Mouse (Mus musculus): Measurements from ENCODE around the gene Rpl13a. TPM values are rescaled to one million over a fixed set of nuclear protein-coding genes. Genes with fewer than 3 reads are reported as not detected.

Rpl13a gene
- polyA plus RNA-seq, 1 experiment from 2014 or later, result 1,485 TPM

GRCm38 (mm10) chr7:45107052-45107645 is 21.4 kb downstream of the Rpl13a start:
- no peak for ATAC-seq (ENCODE audit: low FRiP score, low TSS enrichment)
- DNase-seq (ENCODE audit: low spot score), result no peak
- H3K4me3 ChIP-seq (ENCODE audit: low read depth, low read length), result no peak overlapping the region
- no peak overlapping the region for H3K27ac ChIP-seq (replicated peaks)
- no peaks in the 10 kb centered on the region for H3K27me3 ChIP-seq (ENCODE audit: control insufficient read depth, insufficient read depth, low read length)
- no peak overlapping the region for H3K4me2 ChIP-seq (replicated peaks; ENCODE audit: low read depth)
- TF ChIP-seq CTCF (IDR thresholded peaks at IDR 0.05; ENCODE audit: low read depth) (no peak), EP300 (optimal IDR thresholded peaks at IDR 0.05) (no peak)
- WGBS, result 69% methylated on average over 5 of the region's 5 CpGs
- H3K36me3 ChIP-seq (ENCODE audit: control insufficient read depth, insufficient read depth, low read length), result no peaks in the 10 kb centered on the region
- H3K9ac ChIP-seq (ENCODE audit: low read length), result no peak overlapping the region
- peaks cover 3% of the 10 kb centered on the region; the same call in 1 of the 2 replicates for H3K4me1 ChIP-seq (replicated peaks; ENCODE audit: control insufficient read depth, insufficient read depth)
- H3K9me3 ChIP-seq (ENCODE audit: control insufficient read depth, low read length), result no peaks in the 10 kb centered on the region

DNA sequence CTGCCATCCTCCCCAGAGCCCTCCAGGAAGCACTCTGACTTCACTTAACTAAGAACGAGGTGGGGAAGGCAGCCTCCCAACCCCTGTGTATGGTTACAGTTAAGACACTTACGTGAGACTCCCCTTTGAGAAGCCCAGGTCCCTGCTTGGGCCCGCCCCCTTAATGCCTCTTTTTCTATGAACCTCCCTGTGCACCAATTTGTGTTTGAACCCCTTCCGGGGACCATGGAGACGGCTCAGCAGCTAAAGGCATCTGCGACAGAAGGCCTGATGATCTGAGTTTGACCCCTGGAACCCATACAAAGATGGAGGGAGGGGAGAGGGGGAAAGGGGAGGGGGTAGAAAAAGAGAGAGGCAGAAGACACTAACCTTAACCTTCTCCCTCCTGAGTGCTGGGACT is 22.1 kb downstream of the Rpl13a start:
- ATAC-seq (ENCODE audit: low FRiP score, low TSS enrichment) (no peak), DNase-seq (ENCODE audit: low spot score) (no peak)
- Histone ChIP-seq H3K4me2 (replicated peaks; ENCODE audit: low read depth) (no peak overlapping the region), H3K4me1 (replicated peaks; ENCODE audit: control insufficient read depth, insufficient read depth) (peaks cover 3% of the 10 kb centered on the region; the same call in 1 of the 2 replicates), H3K36me3 (ENCODE audit: control insufficient read depth, insufficient read depth, low read length) (no peaks in the 10 kb centered on the region), H3K4me3 (ENCODE audit: low read depth, low read length) (no peak overlapping the region), H3K9ac (ENCODE audit: low read length) (no peak overlapping the region), H3K9me3 (ENCODE audit: control insufficient read depth, low read length) (no peaks in the 10 kb centered on the region), H3K27me3 (ENCODE audit: control insufficient read depth, insufficient read depth, low read length) (no peaks in the 10 kb centered on the region), H3K27ac (replicated peaks) (no peak overlapping the region)
- WGBS, result 56% methylated on average over 6 of the region's 6 CpGs
- no peak for TF ChIP-seq CTCF (IDR thresholded peaks at IDR 0.05; ENCODE audit: low read depth)
- TF ChIP-seq EP300 (optimal IDR thresholded peaks at IDR 0.05), result no peak

DNA sequence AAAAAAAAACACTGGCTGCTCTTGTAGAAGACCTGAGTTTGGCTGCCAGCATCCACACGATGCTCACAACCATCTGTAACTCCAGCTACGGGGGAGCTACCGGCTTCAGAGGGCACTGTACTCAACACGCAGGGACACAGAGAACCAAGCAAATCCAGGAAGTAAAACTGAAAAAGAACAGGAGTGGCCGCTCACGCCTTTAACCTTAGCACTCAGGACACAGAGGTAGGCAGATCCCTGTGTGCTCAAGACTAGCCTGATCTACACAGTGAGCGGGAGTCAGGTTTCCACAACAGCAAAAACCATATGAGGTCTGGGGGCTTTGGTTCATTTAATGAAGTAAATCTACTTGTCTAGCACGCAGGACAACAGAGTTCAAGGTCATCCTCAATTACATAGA is 23.1 kb downstream of the Rpl13a start:
- ATAC-seq (ENCODE audit: low FRiP score, low TSS enrichment) (no peak), DNase-seq (ENCODE audit: low spot score) (peak; percentile 42)
- TF ChIP-seq CTCF (IDR thresholded peaks at IDR 0.05; ENCODE audit: low read depth) (no peak), EP300 (optimal IDR thresholded peaks at IDR 0.05) (no peak)
- Histone ChIP-seq H3K4me1 (replicated peaks; ENCODE audit: control insufficient read depth, insufficient read depth) (peaks cover 3% of the 10 kb centered on the region; the same call in 1 of the 2 replicates), H3K4me2 (replicated peaks; ENCODE audit: low read depth) (no peak overlapping the region), H3K4me3 (ENCODE audit: low read depth, low read length) (no peak overlapping the region), H3K9me3 (ENCODE audit: control insufficient read depth, low read length) (no peaks in the 10 kb centered on the region), H3K36me3 (ENCODE audit: control insufficient read depth, insufficient read depth, low read length) (no peaks in the 10 kb centered on the region), H3K9ac (ENCODE audit: low read length) (no peak overlapping the region), H3K27me3 (ENCODE audit: control insufficient read depth, insufficient read depth, low read length) (no peaks in the 10 kb centered on the region), H3K27ac (replicated peaks) (no peak overlapping the region)
- WGBS, result 65% methylated on average over 8 of the region's 8 CpGs

DNA sequence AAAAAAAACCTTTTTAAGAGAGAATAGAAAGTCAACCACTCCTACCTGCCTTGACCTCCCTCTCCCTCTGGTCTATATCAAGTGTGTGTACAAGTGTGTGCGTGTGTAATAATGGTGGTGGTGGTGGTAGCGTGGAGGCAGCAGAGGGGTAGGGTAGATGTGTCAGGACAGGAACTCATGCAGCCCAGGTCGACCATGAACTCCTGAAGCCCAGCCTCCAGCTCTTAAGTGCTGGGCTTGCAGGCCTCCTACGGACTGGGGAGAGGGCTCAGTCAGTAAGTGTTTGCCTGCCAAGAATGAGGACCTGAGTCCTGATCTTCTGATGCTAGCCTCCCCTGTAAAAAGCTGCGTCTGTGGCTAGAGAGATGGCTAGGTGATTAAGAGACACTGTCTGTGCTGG is 23.6 kb downstream of the Rpl13a start:
- Histone ChIP-seq H3K27ac (replicated peaks) (no peak overlapping the region), H3K4me3 (ENCODE audit: low read depth, low read length) (no peak overlapping the region), H3K4me1 (replicated peaks; ENCODE audit: control insufficient read depth, insufficient read depth) (peaks cover 3% of the 10 kb centered on the region; the same call in 1 of the 2 replicates), H3K4me2 (replicated peaks; ENCODE audit: low read depth) (no peak overlapping the region), H3K9ac (ENCODE audit: low read length) (no peak overlapping the region), H3K9me3 (ENCODE audit: control insufficient read depth, low read length) (no peaks in the 10 kb centered on the region), H3K27me3 (ENCODE audit: control insufficient read depth, insufficient read depth, low read length) (no peaks in the 10 kb centered on the region), H3K36me3 (ENCODE audit: control insufficient read depth, insufficient read depth, low read length) (no peaks in the 10 kb centered on the region)
- DNase-seq (ENCODE audit: low spot score), result no peak
- whole genome bisulfite sequencing, result 81% methylated on average over 5 of the region's 5 CpGs
- no peak for ATAC-seq (ENCODE audit: low FRiP score, low TSS enrichment)
- TF ChIP-seq EP300 (optimal IDR thresholded peaks at IDR 0.05) (no peak), CTCF (IDR thresholded peaks at IDR 0.05; ENCODE audit: low read depth) (no peak)

DNA sequence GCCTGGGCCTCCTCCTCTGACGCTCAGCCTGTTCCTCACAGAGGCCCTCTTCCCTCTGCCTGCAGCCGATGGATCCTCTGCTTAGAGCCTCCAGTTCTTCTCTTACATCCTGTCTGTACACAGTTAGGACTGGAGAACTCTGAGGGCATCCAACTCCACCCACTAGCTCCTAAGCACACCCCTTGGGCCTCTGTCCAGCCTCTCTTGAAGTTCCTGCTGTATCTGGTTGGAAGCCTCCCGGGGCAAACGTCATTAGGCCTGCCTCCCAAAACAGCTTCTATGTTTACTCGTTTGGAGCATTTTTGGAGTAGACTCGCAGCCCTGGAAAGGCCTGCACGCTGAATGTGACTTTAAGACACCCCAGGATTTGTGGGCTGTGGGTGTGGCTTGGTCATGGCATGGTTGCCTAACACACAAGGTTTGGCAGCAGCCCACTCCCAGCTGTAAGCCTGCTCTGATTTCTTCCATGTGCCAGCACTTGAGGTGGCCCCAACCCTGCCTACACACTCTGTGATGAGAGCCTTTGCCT is 24.8 kb downstream of the Rpl13a start, which contains the start of gene Fcgrt:
Gene Fcgrt, minus strand, starts transcription at position 200 of the 529 bp plus-strand sequence.
- no peaks in the 10 kb centered on the region for H3K27me3 ChIP-seq (ENCODE audit: control insufficient read depth, insufficient read depth, low read length)
- peak within 1 kb of the TSS; percentile 77 for H3K9ac ChIP-seq (ENCODE audit: low read length)
- WGBS, result 10% methylated on average over 7 of the region's 7 CpGs
- H3K4me3 ChIP-seq (ENCODE audit: low read depth, low read length), result peak within 1 kb of the TSS; percentile 46
- H3K27ac ChIP-seq (replicated peaks), result peak within 1 kb of the TSS; percentile 94
- TF ChIP-seq CTCF (IDR thresholded peaks at IDR 0.05; ENCODE audit: low read depth) (no peak), EP300 (optimal IDR thresholded peaks at IDR 0.05) (peak; percentile 47)
- H3K4me2 ChIP-seq (replicated peaks; ENCODE audit: low read depth), result peak within 1 kb of the TSS; percentile 64
- peak; percentile 86 for DNase-seq (ENCODE audit: low spot score)
- H3K9me3 ChIP-seq (ENCODE audit: control insufficient read depth, low read length), result no peaks in the 10 kb centered on the region
- ATAC-seq (ENCODE audit: low FRiP score, low TSS enrichment), result peak; percentile 95
- H3K36me3 ChIP-seq (ENCODE audit: control insufficient read depth, insufficient read depth, low read length), result no peaks in the 10 kb centered on the region
- peaks cover 3% of the 10 kb centered on the region; the same call in 1 of the 2 replicates for H3K4me1 ChIP-seq (replicated peaks; ENCODE audit: control insufficient read depth, insufficient read depth)

DNA sequence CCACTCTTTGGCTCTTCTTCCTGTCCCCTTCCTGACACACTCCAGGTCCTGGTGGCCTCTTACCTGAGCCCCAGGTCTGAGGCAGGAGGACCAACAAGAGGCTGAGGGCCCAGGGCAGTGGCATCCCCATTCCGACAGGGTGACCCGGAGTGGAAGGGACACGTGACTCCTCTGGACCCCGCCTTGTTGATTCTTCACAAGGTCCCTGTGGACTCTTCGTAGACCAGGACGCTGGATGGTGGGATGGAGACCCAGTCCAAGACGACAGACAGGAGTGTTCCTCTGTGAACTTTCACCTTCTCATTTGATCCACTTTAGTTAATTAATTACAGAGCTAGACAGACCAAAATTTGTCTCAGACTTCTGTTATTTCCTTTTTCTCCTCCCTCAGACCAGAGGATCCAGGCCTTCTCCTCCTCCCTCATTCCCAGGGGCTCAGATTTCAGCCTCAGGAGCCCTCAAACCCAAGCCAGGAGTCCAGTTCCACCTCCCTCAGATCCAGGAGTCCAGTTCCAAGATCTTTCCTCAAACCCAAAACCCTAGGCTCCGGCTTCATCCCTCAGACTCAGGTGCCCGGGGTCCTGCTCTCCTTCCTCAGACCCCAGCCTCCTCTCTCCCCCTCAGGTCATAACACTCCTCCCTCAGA is 25.5 kb downstream of the Rpl13a start:
- 28% methylated on average over 9 of the region's 9 CpGs for WGBS
- Histone ChIP-seq H3K4me3 (ENCODE audit: low read depth, low read length) (peak overlapping the region; percentile 46), H3K27me3 (ENCODE audit: control insufficient read depth, insufficient read depth, low read length) (no peaks in the 10 kb centered on the region), H3K9ac (ENCODE audit: low read length) (peak overlapping the region; percentile 77), H3K36me3 (ENCODE audit: control insufficient read depth, insufficient read depth, low read length) (no peaks in the 10 kb centered on the region), H3K9me3 (ENCODE audit: control insufficient read depth, low read length) (no peaks in the 10 kb centered on the region), H3K4me2 (replicated peaks; ENCODE audit: low read depth) (peak overlapping the region; percentile 64), H3K4me1 (replicated peaks; ENCODE audit: control insufficient read depth, insufficient read depth) (peaks cover 3% of the 10 kb centered on the region; the same call in 1 of the 2 replicates), H3K27ac (replicated peaks) (peak overlapping the region; percentile 94)
- ATAC-seq (ENCODE audit: low FRiP score, low TSS enrichment), result no peak; the same call in 1 of the 2 replicates
- no peak for DNase-seq (ENCODE audit: low spot score)
- TF ChIP-seq EP300 (optimal IDR thresholded peaks at IDR 0.05) (no peak), CTCF (IDR thresholded peaks at IDR 0.05; ENCODE audit: low read depth) (no peak)
